Mouse (Mus musculus) embryonic facial prominence, embryonic 12.5 days (tissue): ENCODE data around the gene Large2. TPM values are rescaled to one million over a fixed set of nuclear protein-coding genes. Genes with fewer than 3 reads are reported as not detected.
"Not testable (repeated sequence)": the region's sequence is repeated elsewhere in the genome, so short reads cannot be mapped to it uniquely, and the experiment has no call there.

Source experiments
- ATAC-seq: fragments of 200-750 bp; cut with Nextera tagmentation; 2 replicates; pipeline ENCODE4 v1.8.0; 2017; ENCODE audit not compliant: insufficient number of reproducible peaks, insufficient read depth, low FRiP score, low TSS enrichment
- H3K27ac ChIP-seq: fragments of 300-500 bp; sonication (generic); 2 replicates; pipeline ENCODE4 v1.5.1; 2016; ENCODE audit warnings: mild to moderate bottlenecking
- H3K27me3 ChIP-seq: fragments of 300-500 bp; sonication (generic); 2 replicates; pipeline ENCODE4 v1.6.1; 2016; ENCODE audit warnings: mild to moderate bottlenecking, moderate library complexity
- H3K36me3 ChIP-seq: fragments of 300-500 bp; sonication (generic); 2 replicates; pipeline ENCODE4 v1.6.1; 2016; ENCODE audit warnings: mild to moderate bottlenecking
- H3K4me1 ChIP-seq: fragments of 300-500 bp; sonication (generic); 2 replicates; pipeline ENCODE4 v1.6.1; 2016
- H3K4me2 ChIP-seq: fragments of 300-500 bp; sonication (generic); replicated peaks from 2 replicates; pipeline ENCODE4 v1.6.1; 2016; ENCODE audit warnings: mild to moderate bottlenecking, moderate library complexity
- H3K4me3 ChIP-seq: fragments of 300-500 bp; sonication (generic); 2 replicates; pipeline ENCODE4 v1.5.1; 2016; ENCODE audit warnings: mild to moderate bottlenecking
- H3K9ac ChIP-seq: fragments of 300-500 bp; sonication (generic); 2 replicates; pipeline ENCODE4 v1.6.1; 2016; ENCODE audit warnings: mild to moderate bottlenecking, moderate library complexity
- H3K9me3 ChIP-seq: fragments of 300-500 bp; sonication (generic); 2 replicates; pipeline ENCODE4 v1.6.1; 2016; ENCODE audit warnings: mild to moderate bottlenecking, moderate library complexity
- WGBS: fragments of 180-500 bp; shearing (Covaris S2); methylation state at CpG from one replicate; pipeline ENCODE4 v1.1.7; 2016; 5-methylcytosine and 5-hydroxymethylcytosine counted together
- polyA plus RNA-seq: library from polyadenylated mRNA; unstranded; fragments of >200 nt; fragmentation: Nextera tagmentation; extraction: Ambion mirVana; gene quantifications from 2 replicates; pipeline ENCODE4 v1.2.1, GENCODE M21; 2016

The Large2 gene
- polyA plus RNA-seq, 1 experiment from 2014 or later = 10.5 TPM

DNA sequence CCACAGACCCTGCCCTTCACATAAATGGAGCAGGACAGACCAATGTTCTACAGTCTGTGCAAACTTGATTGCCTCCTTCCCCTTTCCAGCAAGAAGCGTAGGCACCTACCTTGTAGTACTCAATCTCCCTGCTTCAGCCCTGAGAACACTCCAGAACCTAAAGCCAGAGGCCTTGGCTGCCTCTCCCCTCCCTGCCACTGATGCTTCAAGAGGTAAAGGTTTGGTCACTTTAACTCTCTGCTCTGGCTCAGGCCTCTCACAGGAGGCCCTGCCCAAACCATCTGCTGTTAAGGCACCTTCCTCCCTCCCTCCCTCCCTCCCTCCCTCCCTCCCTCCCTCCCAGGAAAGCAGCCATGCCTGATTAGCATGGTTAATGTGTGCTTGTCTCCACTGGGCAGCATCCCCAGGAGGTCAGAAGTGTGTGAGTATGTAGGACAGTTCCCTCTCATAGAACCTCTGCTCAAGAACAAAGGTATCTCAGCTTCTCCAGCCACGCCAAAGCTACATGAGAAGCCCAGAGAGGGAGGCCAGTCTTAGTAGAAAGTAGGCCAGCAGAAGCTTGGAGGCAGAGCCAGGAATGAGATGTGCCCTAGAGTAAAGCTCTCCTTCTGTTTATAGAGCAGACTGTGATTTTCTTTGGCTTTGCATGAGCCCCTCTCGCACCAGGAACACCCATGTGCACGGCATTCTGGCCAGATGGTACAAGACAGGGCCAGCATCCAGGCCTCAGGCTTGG, 28.1 kb upstream of the Large2 start:
- H3K27ac ChIP-seq = no peak overlapping the region
- H3K9me3 ChIP-seq = no peaks in the 10 kb centered on the region
- ATAC-seq = no peak
- peaks cover 6% of the 10 kb centered on the region; the same call in 1 of the 2 replicates for H3K4me1 ChIP-seq
- no peak overlapping the region for H3K9ac ChIP-seq
- peaks cover 41% of the 10 kb centered on the region for H3K36me3 ChIP-seq
- no peak overlapping the region for H3K4me3 ChIP-seq
- WGBS = 78% methylated on average over 4 of the region's 4 CpGs
- H3K27me3 ChIP-seq = peaks cover 9% of the 10 kb centered on the region; the same call in 1 of the 2 replicates
- H3K4me2 ChIP-seq = no peak overlapping the region

DNA sequence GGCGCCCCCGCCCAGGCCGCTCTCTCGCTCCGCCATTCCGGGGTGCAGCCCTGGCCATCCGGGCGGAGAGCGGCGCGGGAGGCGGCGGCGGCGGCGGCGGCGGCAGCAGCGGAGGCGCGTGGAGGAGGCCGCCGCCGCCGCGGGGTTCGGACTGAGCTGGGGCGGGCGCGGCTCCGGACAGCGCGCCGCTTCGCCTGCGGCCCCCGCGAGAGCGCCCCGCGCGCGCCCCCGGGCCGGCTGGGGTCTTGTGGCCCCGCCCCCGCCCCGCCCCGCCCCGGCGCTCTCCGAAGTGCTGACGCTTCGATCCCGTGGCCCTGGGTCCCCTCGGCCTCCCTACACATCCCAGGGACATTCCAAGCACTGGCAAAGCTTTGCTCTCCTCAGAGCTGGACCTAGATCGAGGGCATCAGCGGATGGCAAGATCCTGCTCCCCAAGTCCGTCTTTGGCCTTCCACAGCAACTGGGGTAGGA, 26.5 kb upstream of the Large2 start, which contains the start of gene Mapk8ip1:
TSS of gene Mapk8ip1 (minus strand) at position 173 of the 471 bp plus-strand sequence.
- H3K4me3 ChIP-seq = peak within 1 kb of the TSS; percentile 61
- peak within 1 kb of the TSS; percentile 69 for H3K9ac ChIP-seq
- H3K4me2 ChIP-seq = peak within 1 kb of the TSS; percentile 90
- H3K4me1 ChIP-seq = peaks cover 6% of the 10 kb centered on the region; the same call in 1 of the 2 replicates
- no peaks in the 10 kb centered on the region for H3K9me3 ChIP-seq
- peaks cover 9% of the 10 kb centered on the region; the same call in 1 of the 2 replicates for H3K27me3 ChIP-seq
- peak; percentile 19; the same call in 1 of the 2 replicates for ATAC-seq
- peaks cover 29% of the 10 kb centered on the region for H3K36me3 ChIP-seq
- no peak within 1 kb of the TSS for H3K27ac ChIP-seq
- WGBS = under 1% methylated on average over 53 of the region's 59 CpGs

DNA sequence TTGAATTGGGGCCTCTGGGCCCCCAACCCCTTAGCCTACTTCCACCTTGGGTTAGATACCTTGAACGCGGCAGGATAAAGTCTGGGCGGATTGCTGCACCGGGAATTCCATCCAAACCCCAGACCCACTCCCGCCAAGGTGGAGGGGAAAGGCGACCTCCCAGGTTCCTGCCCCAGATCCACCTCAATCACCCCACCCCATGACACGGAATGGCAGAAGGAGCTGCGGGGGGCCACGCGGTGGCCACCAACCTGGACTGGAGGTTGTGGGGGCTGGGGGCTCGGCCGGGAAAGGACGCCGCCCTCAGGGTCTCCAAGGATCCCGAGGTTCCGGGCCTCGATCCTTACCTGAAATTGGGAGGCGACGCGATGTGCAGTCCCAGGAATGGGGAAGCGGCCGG, 26.0 kb upstream of the Large2 start:
- Histone ChIP-seq H3K4me2 (peak overlapping the region; percentile 90), H3K36me3 (peaks cover 25% of the 10 kb centered on the region), H3K4me1 (peaks cover 6% of the 10 kb centered on the region; the same call in 1 of the 2 replicates), H3K9me3 (no peaks in the 10 kb centered on the region), H3K27me3 (peaks cover 9% of the 10 kb centered on the region; the same call in 1 of the 2 replicates), H3K9ac (peak overlapping the region; percentile 69), H3K4me3 (peak overlapping the region; percentile 61), H3K27ac (no peak overlapping the region)
- 1% methylated on average over 22 of the region's 22 CpGs for WGBS
- ATAC-seq = no peak

DNA sequence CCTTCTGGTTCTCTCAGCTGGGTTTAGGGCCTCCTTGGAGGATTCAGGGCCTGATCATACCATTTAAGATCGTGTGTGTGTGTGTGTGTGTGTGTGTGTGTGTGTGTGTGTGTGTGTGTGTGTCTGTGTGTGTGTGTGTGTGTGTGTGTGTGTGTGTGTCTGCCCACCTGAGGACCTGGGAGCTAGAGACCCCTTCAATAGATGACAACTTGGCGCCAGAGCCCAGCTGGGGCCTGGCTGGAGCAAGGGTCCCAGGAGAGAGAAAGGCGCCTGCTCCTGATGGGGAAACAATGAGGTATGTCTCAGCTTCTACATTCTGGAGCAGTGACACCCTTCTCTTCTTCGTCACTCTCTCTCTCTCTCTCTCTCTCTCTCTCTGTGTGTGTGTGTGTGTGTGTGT, 25.2 kb upstream of the Large2 start:
- Histone ChIP-seq H3K4me2 (0 out of 2 replicates have a peak overlapping the region, but pooled peaks have one; percentile 3), H3K36me3 (peaks cover 17% of the 10 kb centered on the region; the same call in 1 of the 2 replicates)
- not testable (repeated sequence) for H3K9ac ChIP-seq, ATAC-seq, H3K4me1 ChIP-seq, H3K9me3 ChIP-seq, H3K27me3 ChIP-seq, H3K27ac ChIP-seq, H3K4me3 ChIP-seq
- 71% methylated on average over 4 of the region's 4 CpGs for WGBS

DNA sequence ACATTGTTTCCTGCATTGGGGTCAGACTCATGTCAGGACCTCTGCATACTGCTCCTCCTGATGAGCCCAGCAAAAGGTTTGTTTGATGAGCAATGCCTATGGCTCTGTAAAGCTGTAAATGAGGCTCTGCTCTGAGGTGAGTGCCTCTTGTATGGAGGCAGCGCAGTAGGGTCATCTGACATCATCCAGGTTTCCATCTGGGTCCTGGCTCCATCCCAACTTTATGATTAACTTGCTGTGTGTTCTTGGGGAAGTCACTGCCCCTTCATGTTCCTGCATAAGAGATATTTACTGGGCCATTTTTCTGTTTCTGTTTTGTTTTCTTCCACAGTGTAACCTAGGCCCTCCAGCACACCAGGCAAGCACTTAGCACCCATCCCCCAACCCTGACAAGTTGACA, 22.8 kb upstream of the Large2 start:
- no peak for ATAC-seq
- peaks cover 9% of the 10 kb centered on the region; the same call in 1 of the 2 replicates for H3K27me3 ChIP-seq
- H3K4me3 ChIP-seq = no peak overlapping the region
- H3K9me3 ChIP-seq = no peaks in the 10 kb centered on the region
- no peak overlapping the region for H3K9ac ChIP-seq
- H3K27ac ChIP-seq = no peak overlapping the region
- H3K4me1 ChIP-seq = peaks cover 17% of the 10 kb centered on the region
- H3K4me2 ChIP-seq = no peak overlapping the region
- H3K36me3 ChIP-seq = no peaks in the 10 kb centered on the region
- 89% methylated on average over 1 of the region's 1 CpGs for WGBS

DNA sequence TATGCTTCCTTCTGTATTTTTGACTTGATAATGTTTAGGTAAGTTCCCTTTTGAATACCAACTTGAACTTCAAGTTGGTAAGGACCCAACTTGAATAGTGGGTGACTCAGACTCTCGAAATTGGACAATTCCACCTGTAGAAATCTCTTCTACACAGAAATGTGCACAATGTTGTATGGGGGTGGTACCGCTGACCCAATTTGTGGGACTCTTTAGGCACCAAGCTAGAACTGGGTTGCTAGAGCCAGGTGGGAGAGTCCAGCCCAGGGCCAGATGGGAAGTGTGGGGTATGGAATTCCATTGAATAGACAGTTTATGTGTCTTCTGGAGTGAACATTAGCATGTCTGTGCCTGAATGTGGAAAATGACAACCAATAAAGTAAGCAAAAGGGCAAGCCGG, 20.9 kb upstream of the Large2 start:
- Histone ChIP-seq H3K27ac (no peak overlapping the region), H3K9ac (no peak overlapping the region), H3K4me3 (no peak overlapping the region), H3K36me3 (no peaks in the 10 kb centered on the region), H3K4me1 (peaks cover 30% of the 10 kb centered on the region), H3K4me2 (no peak overlapping the region), H3K27me3 (peaks cover 5% of the 10 kb centered on the region; the same call in 1 of the 2 replicates), H3K9me3 (no peaks in the 10 kb centered on the region)
- no peak for ATAC-seq
- 88% methylated on average over 3 of the region's 3 CpGs for WGBS

DNA sequence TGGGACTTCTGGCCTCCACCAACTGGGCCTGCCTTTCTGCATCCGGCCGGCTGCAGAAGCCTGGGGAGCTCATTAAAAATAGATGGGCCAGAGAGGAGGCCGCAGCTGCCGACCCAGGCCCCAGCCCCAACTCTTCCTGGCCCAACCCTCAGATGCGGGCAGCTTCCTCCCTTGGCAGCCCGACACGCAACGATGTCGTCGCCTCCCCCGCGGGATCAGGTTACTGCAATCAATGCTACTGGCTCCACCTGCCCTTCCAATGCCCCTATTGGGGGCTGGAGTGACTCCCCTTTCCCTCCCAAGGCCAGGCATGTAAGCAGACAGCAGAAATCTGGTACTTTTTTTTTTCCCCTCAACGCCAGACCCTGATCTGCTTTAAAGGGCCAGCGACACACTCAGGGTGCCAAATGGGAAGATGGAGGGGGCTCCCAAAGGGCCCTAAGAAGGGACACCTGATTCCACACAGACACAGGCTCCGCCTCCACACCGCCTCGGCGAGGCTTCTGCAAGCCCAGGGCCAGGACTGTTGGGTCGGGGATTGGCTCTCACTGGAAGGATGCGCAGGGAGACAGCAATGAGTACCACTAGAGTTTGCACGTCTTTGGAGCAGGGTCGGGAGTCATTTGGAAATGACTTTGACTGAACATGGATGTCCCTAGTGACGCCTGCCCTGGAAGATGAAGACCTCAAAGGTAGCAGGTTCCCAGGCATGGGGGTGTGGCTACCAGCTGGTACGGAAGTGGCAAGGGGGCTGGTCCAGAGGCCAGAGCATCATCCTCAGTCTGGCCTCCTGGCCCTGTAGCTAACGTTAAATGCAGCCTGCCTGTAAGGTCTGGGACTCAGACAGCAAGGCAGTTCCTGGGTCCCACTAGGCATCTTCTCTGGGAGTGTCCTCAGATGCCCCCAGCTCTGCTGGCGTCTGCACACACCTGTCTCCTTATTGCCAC, 17.9 kb upstream of the Large2 start:
- no peaks in the 10 kb centered on the region for H3K27me3 ChIP-seq
- H3K27ac ChIP-seq = peak overlapping the region; percentile 91
- peaks cover 50% of the 10 kb centered on the region for H3K4me1 ChIP-seq
- ATAC-seq = peak; percentile 4
- WGBS = 3% methylated on average over 26 of the region's 26 CpGs
- peak overlapping the region; percentile 65 for H3K4me2 ChIP-seq
- H3K9me3 ChIP-seq = no peaks in the 10 kb centered on the region
- peak overlapping the region; percentile 51 for H3K9ac ChIP-seq
- 0 out of 2 replicates have a peak, but pooled peaks cover under 1% of the 10 kb centered on the region for H3K36me3 ChIP-seq
- H3K4me3 ChIP-seq = peak overlapping the region; percentile 33

DNA sequence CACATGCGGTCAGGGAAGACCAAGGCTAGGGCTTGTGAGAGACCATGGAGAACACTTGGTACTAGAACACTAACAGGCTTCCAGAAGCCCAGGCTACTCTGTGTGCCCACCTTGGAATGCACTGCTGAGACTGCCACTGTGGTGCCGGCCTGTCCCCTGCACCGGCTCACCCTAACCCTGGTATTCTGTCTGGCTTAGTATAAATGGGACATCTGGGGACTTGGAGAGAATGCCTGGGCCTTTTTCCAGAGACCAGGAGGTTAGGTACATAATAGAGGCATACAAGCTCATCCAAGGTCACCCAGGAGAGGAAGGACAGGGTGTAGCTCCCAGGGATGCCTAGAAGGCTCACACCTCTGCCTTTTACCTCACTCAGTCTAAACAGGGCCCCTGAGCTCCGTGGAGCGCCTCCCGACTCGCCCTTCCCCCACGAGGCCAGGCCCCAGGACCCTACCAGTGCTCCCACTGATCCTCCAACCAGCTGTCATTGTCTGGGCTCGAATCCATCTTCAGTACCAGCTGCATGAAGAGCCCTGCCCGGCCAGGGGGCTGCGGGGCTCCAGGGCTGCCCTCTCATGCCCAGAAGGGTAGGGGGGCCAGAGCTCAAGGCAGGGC, 17.1 kb upstream of the Large2 start:
- ATAC-seq = peak; percentile 3; the same call in 1 of the 2 replicates
- 23% methylated on average over 11 of the region's 11 CpGs for WGBS

DNA sequence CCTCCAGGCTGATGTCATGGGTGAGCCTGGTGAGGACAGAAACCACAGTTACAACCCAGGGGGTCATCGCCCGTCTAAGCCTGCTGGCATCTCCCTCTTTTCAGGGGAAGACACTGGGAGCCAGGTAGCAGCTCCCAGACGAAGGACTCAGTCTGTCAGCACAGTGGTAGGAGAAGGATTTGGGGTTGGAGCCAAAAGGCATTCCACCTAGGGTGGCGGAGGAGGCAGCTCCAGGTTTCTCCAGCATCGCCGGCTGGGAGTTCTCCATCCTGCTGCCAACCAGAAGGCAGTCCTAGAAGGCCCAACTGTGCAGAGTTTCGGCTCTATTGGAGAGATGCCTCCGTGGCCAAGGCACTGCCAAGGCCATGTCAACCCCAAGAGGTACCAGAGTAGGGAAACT, 16.4 kb upstream of the Large2 start:
- peak overlapping the region; percentile 65 for H3K4me2 ChIP-seq
- no peak overlapping the region for H3K9ac ChIP-seq
- H3K4me3 ChIP-seq = no peak overlapping the region
- no peak for ATAC-seq
- no peaks in the 10 kb centered on the region for H3K9me3 ChIP-seq
- H3K36me3 ChIP-seq = peaks cover 16% of the 10 kb centered on the region
- no peak overlapping the region for H3K27ac ChIP-seq
- peaks cover 53% of the 10 kb centered on the region for H3K4me1 ChIP-seq
- 85% methylated on average over 8 of the region's 8 CpGs for WGBS
- no peaks in the 10 kb centered on the region for H3K27me3 ChIP-seq

More for the DNA sequence above, 17.1 kb upstream of the Large2 start:
- Histone ChIP-seq H3K27me3 (no peaks in the 10 kb centered on the region), H3K4me3 (peak overlapping the region; percentile 33), H3K4me2 (peak overlapping the region; percentile 65), H3K4me1 (peaks cover 53% of the 10 kb centered on the region), H3K36me3 (peaks cover 9% of the 10 kb centered on the region), H3K27ac (peak overlapping the region; percentile 91), H3K9me3 (no peaks in the 10 kb centered on the region), H3K9ac (peak overlapping the region; percentile 51)

DNA sequence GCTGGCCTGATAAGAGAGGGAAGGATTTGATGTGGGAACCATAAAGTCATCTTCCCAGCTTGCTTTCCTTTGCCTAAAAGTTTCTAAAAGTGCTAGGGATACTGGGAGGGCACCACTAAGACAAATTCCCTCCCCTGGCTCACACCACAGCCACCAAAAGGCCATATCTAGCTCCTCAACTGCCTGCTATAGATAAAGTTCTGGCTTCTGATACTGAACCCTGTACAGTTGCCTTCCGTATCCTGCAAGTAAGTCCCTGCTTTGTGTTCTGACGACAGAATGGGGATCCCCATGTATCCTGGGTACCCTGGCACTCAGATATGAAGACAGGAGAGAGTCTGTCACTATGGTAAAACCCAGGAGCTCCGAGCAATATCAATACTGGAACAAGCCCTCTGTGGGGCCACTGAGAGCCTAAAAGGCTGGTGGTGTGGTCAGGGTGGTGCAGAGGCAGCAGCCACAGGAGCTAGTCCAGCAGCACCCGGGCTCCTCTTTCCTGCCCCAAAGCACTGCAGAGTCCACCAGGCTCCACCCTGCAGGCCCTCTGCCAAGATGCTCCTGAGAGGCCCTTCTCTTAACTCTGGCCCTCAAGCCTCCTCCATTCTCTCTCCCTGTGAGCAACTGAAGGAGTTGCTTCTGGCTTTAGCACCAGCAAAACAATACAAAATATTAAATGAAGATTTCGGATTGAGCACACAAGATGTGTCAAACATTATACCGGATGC, 15.7 kb upstream of the Large2 start:
- Histone ChIP-seq H3K4me3 (no peak overlapping the region), H3K4me1 (peaks cover 53% of the 10 kb centered on the region), H3K36me3 (peaks cover 23% of the 10 kb centered on the region), H3K4me2 (no peak overlapping the region), H3K9me3 (no peaks in the 10 kb centered on the region), H3K27me3 (no peaks in the 10 kb centered on the region), H3K9ac (no peak overlapping the region), H3K27ac (peak overlapping the region; percentile 74)
- no peak for ATAC-seq
- 73% methylated on average over 6 of the region's 6 CpGs for WGBS
